Mouse (Mus musculus) C2C12 (cell line): Measurements from ENCODE around the gene Dcaf11. TPM values are rescaled to one million over a fixed set of nuclear protein-coding genes. Genes with fewer than 3 reads are reported as not detected.

Source experiments
- H3K27me3 ChIP-seq: one replicate; pipeline ENCODE4 v1.6.1; 2011; ENCODE audit not compliant: control insufficient read depth, insufficient read depth, insufficient read length
- H3K36me3 ChIP-seq: one replicate; pipeline ENCODE4 v1.6.1; 2011; ENCODE audit not compliant: control insufficient read depth, insufficient read depth
- H3K4me3 ChIP-seq: one replicate; pipeline ENCODE4 v1.5.1; 2011; ENCODE audit warnings: mild to moderate bottlenecking, control low read depth; ENCODE audit not compliant: poor library complexity, insufficient read depth, severe bottlenecking
- H3K79me2 ChIP-seq: one replicate; pipeline ENCODE4 v1.6.1; 2011; ENCODE audit not compliant: control insufficient read depth, insufficient read depth
- H3K79me3 ChIP-seq: one replicate; pipeline ENCODE4 v1.6.1; 2011; ENCODE audit warnings: low read depth, control low read depth
- H3ac ChIP-seq: one replicate; pipeline ENCODE3; 2011; ENCODE audit warnings: low read depth; ENCODE audit not compliant: control insufficient read depth, insufficient read length
- CEBPB ChIP-seq: IDR thresholded peaks from one replicate; pipeline ENCODE4 v1.6.1; 2011; ENCODE audit warnings: low read depth, mild to moderate bottlenecking, control low read depth, moderate library complexity
- CTCF ChIP-seq: IDR thresholded peaks from one replicate; pipeline ENCODE4 v1.5.1; 2011; ENCODE audit not compliant: control insufficient read depth, insufficient read depth, insufficient read length
- FOSL1 ChIP-seq: IDR thresholded peaks from one replicate; pipeline ENCODE4 v1.8.0; 2011; ENCODE audit warnings: mild to moderate bottlenecking, low read length; ENCODE audit not compliant: poor library complexity, insufficient read depth, severe bottlenecking
- MAX ChIP-seq: IDR thresholded peaks from one replicate; pipeline ENCODE4 v1.6.1; 2011; ENCODE audit warnings: mild to moderate bottlenecking, control low read depth
- MYOD1 ChIP-seq: IDR thresholded peaks from one replicate; pipeline ENCODE4 v1.6.1; 2011; ENCODE audit warnings: low read depth; ENCODE audit not compliant: control insufficient read depth, insufficient read length
- MYOG ChIP-seq: IDR thresholded peaks from one replicate; pipeline ENCODE4 v1.6.1; 2011; ENCODE audit not compliant: control insufficient read depth, insufficient read length; ENCODE audit errors: extremely low read depth
- USF1 ChIP-seq: IDR thresholded peaks from one replicate; pipeline ENCODE4 v1.6.1; 2011; ENCODE audit warnings: low read depth, mild to moderate bottlenecking, control low read depth, moderate library complexity
- polyA plus RNA-seq: library from polyadenylated mRNA; unstranded; fragments of >200 nt; fragmentation: generic; extraction: Trizol; gene quantifications from one replicate; pipeline ENCODE4 v1.2.1, GENCODE M21; 2012; ENCODE audit warnings: missing spikeins

Gene Dcaf11
- polyA plus RNA-seq, 1 experiment: 15.8 TPM

DNA sequence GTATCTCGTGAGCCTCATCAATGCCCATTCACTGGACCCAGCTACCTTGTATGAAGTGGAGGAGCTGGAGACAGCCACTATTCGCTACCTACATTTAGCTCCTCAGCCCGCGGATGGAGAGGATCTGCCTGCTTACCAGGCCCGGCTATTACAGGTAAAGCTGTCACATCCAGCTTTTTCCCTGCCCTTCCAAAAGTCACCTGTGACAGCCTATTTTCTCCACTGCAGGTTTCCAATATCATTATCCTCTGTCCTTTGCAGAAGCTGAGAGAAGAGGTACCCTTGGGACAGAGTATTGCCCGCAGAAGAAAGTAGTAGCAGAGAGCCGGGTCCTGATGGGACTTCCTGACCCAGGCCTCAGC, 43.4 kb downstream of the Dcaf11 start, which contains the start of gene Irf9:
Gene Irf9, plus strand, starts transcription at position 301 of the 362 bp plus-strand sequence.
- TF ChIP-seq MAX: no peak
- no peak for TF ChIP-seq USF1
- TF ChIP-seq MYOD1: no peak
- no peak for TF ChIP-seq FOSL1
- Histone ChIP-seq H3ac (no peak within 1 kb of the TSS), H3K36me3 (peaks cover 70% of the 10 kb centered on the region), H3K4me3 (no peak within 1 kb of the TSS), H3K27me3 (no peaks in the 10 kb centered on the region), H3K79me3 (no peaks in the 10 kb centered on the region), H3K79me2 (no peaks in the 10 kb centered on the region)

DNA sequence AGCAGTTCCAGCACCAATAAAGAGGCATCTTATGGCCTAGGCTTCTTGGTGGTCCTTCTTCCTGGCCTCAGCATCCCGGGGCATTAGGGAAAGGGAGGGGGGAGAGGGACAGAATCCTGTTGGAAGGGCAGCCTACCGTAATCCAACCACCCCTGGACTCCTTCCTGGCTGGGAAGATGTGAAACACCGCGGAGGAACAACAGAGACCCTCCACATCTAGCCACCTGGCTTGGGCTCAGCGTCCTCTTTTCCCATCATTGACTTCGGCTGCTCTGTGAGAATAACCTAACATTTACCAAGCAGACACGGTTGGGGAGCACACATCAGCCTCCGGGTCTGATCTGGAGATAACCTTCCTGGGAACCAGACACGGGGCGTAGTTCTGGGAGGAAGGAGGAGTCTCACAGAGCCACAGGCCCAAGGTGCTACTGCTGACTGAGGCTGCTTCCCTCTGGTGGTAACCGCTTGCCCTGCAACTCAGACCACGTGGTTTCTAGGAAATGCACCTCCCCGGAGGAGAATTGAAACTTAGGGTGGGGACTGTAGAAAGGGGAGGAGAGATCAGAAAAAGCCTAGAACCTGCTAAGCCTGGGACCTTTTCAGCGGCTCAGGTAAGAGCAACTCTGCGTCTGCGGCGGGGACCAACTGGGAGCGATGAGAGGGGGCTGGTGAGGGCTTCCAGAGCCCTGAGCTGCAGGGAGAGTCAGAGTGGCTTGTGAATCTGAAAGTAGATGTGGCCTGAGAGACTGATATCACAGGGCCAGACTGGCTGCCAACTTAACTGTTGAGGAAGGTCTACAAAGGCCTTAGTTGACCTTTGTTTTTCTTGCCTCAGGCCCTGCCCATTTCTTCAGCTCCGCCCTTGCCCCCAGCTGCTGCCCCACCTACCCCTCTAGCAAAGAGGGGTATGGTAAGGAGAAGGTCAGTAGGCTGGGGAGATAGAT, 44.1 kb downstream of the Dcaf11 start:
- Histone ChIP-seq H3K4me3 (no peak overlapping the region), H3K79me2 (no peaks in the 10 kb centered on the region), H3K27me3 (no peaks in the 10 kb centered on the region), H3ac (no peak overlapping the region), H3K36me3 (peaks cover 70% of the 10 kb centered on the region), H3K79me3 (no peaks in the 10 kb centered on the region)
- TF ChIP-seq MAX (peak; percentile 75), MYOG (no peak), USF1 (peak; percentile 89), CEBPB (no peak), MYOD1 (no peak), CTCF (peak; percentile 61)

DNA sequence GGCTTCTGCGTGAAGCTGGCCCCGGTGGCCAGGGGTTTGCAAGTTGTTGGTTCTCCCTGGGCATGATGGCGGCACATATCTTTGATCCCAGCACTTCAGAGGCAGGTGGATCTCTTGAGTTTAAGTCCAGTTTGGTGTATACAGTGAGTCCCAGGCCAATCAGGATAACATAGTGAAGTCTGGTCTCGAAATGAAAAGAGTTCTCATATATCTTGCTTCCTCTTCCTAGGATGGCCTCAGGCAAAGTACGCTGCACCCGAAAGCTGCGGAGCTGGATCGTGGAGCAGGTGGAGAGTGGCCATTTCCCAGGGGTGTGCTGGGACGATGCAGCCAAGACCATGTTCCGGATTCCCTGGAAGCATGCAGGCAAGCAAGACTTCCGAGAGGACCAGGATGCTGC, 45.0 kb downstream of the Dcaf11 start:
- Histone ChIP-seq H3K4me3 (no peak overlapping the region), H3K27me3 (no peaks in the 10 kb centered on the region), H3ac (no peak overlapping the region), H3K36me3 (peaks cover 70% of the 10 kb centered on the region), H3K79me3 (no peaks in the 10 kb centered on the region), H3K79me2 (no peaks in the 10 kb centered on the region)
- TF ChIP-seq CTCF: no peak

DNA sequence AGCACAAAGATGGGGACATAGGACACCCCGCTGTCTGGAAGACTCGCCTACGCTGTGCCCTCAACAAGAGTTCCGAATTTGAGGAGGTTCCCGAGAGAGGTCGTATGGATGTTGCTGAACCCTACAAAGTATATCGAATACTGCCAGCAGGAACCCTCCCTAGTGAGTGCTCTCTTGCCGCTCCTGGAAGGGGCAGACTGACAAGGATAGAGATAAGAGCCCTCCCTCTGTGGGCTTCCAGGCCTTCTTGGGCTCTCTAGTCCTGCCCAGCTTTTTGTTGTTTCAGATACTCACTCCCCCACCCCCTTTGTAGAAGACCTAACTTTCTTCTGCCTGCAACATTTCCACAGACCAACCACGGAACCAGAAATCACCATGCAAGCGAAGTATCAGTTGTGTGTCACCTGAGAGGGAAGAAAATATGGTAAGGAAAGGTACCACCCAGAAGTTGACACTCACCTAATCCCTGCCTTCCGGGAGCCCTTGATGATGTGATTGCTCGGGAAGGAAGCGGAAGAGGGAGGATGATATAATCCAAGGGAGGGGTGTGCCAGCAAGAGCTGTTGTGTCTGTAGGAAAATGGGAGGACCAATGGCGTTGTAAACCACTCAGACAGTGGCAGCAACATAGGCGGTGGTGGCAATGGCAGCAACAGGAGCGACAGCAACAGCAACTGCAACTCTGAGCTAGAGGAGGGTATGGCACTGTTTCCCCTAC, 46.1 kb downstream of the Dcaf11 start:
- Histone ChIP-seq H3ac (no peak overlapping the region), H3K36me3 (peaks cover 60% of the 10 kb centered on the region), H3K79me2 (no peaks in the 10 kb centered on the region), H3K79me3 (no peaks in the 10 kb centered on the region), H3K4me3 (no peak overlapping the region), H3K27me3 (no peaks in the 10 kb centered on the region)
- TF ChIP-seq USF1 (no peak), MAX (no peak), CEBPB (no peak), CTCF (no peak), MYOD1 (no peak), MYOG (no peak), FOSL1 (no peak)

GRCm38 (mm10) chr14:55608339-55608738, 48.5 kb downstream of the Dcaf11 start:
- no peak for TF ChIP-seq USF1
- no peak for TF ChIP-seq MYOD1
- no peak for TF ChIP-seq CEBPB
- TF ChIP-seq CTCF: no peak
- TF ChIP-seq FOSL1: no peak
- TF ChIP-seq MAX: no peak
- no peak for TF ChIP-seq MYOG
- H3K4me3 ChIP-seq: no peak overlapping the region
- H3K79me2 ChIP-seq: no peaks in the 10 kb centered on the region
- peaks cover 42% of the 10 kb centered on the region for H3K36me3 ChIP-seq
- no peak overlapping the region for H3ac ChIP-seq
- no peaks in the 10 kb centered on the region for H3K27me3 ChIP-seq
- no peaks in the 10 kb centered on the region for H3K79me3 ChIP-seq

DNA sequence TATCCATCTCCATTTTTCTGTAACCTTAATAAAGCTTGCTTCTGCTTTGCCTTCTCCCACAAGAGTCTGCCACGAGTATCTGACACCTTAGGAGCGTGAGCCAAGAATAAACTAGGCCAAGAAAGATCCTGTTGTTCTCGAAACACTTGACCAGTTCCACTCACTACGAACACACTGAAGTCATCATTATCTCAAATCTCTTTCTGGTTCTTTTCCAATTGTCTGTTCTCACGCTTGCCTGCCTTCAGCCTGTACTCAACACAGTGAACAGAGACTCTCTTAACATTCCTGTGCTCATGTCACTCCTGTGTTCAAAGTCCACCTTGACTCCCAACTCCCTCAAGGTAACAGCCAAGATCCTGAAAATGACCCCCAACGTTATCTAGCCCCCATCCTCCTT, 53.5 kb downstream of the Dcaf11 start:
- TF ChIP-seq FOSL1 (no peak), CEBPB (no peak), MYOG (no peak), USF1 (no peak), MYOD1 (no peak), MAX (no peak), CTCF (no peak)
- H3K4me3 ChIP-seq: no peak overlapping the region

More for the DNA sequence above, 53.5 kb downstream of the Dcaf11 start:
- no peaks in the 10 kb centered on the region for H3K79me3 ChIP-seq
- H3ac ChIP-seq: no peak overlapping the region
- H3K36me3 ChIP-seq: peaks cover 14% of the 10 kb centered on the region
- no peaks in the 10 kb centered on the region for H3K79me2 ChIP-seq
- no peaks in the 10 kb centered on the region for H3K27me3 ChIP-seq
